Comparison of ENCODE assay signal across 8 mouse cellular contexts in the genomic region with DNA sequence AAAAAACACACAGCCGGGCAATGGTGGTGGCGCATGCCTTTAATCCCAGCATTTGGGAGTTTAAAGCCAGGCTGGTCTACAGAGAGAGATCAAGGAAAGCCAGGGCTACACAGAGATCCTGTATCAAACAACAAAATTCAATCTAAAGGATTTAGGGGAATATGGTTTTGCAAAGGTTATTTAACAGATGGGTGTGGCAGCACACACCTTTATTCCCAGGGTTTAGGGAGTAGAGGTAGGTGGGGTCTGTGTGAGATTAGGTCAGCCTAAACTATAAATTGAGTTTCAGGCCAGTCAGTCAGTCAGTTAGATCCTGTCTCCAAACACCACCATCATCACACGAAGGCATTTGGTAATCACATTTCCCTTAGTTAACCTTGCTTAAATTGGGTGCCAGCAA. TPM values are rescaled to one million over a fixed set of nuclear protein-coding genes. Genes with fewer than 3 reads are reported as not detected.
A peak's percentile ranks its signal among the peaks of the same experiment; 100 is the strongest.
DNase-seq lines count a peak whose midpoint lies in the region; ATAC-seq lines count a peak whose summit lies in the region.

A gene (plus strand): TSS at position 301 of the 400 bp plus-strand sequence.

- H3K27me3 ChIP-seq in lung, embryonic 15.5 days = no peaks in the 10 kb centered on the region
- no peaks in the 10 kb centered on the region for H3K27me3 ChIP-seq in embryonic facial prominence, embryonic 13.5 days
- H3K27me3 ChIP-seq in heart, embryonic 15.5 days = no peaks in the 10 kb centered on the region
- H3K27me3 ChIP-seq in neural tube, embryonic 13.5 days = no peaks in the 10 kb centered on the region

- peak within 1 kb of the TSS; percentile 48 for H3K4me2 ChIP-seq in lung, embryonic 15.5 days
- peak within 1 kb of the TSS; percentile 58 for H3K4me2 ChIP-seq in embryonic facial prominence, embryonic 13.5 days
- peak within 1 kb of the TSS; percentile 68 for H3K4me2 ChIP-seq in heart, embryonic 15.5 days
- peak within 1 kb of the TSS; percentile 47 for H3K4me2 ChIP-seq in neural tube, embryonic 13.5 days

- intact Hi-C loops in left cerebral cortex, postnatal 36 days (cut with DNase I) = no loop called here

- ATAC-seq in lung, embryonic 15.5 days (ENCODE audit: borderline replicate concordance, extremely low read depth, low FRiP score, low TSS enrichment) = no peak
- ATAC-seq in embryonic facial prominence, embryonic 13.5 days (ENCODE audit: insufficient number of reproducible peaks, insufficient read depth, low FRiP score, low TSS enrichment, low read depth) = no peak
- ATAC-seq in heart, embryonic 15.5 days (replicated peaks; ENCODE audit: insufficient number of reproducible peaks, insufficient read depth, low FRiP score, low read depth) = no peak
- ATAC-seq in neural tube, embryonic 13.5 days (ENCODE audit: low read depth) = no peak

- H3K4me1 ChIP-seq in lung, embryonic 15.5 days = peaks cover 12% of the 10 kb centered on the region
- H3K4me1 ChIP-seq in embryonic facial prominence, embryonic 13.5 days = peaks cover 10% of the 10 kb centered on the region; the same call in 1 of the 2 replicates
- peaks cover 26% of the 10 kb centered on the region for H3K4me1 ChIP-seq in heart, embryonic 15.5 days (replicated peaks)
- peaks cover 28% of the 10 kb centered on the region for H3K4me1 ChIP-seq in neural tube, embryonic 13.5 days (replicated peaks)

- peaks cover 18% of the 10 kb centered on the region for H3K36me3 ChIP-seq in lung, embryonic 15.5 days
- H3K36me3 ChIP-seq in embryonic facial prominence, embryonic 13.5 days = peaks cover 17% of the 10 kb centered on the region
- peaks cover 18% of the 10 kb centered on the region for H3K36me3 ChIP-seq in heart, embryonic 15.5 days
- peaks cover 18% of the 10 kb centered on the region for H3K36me3 ChIP-seq in neural tube, embryonic 13.5 days

- peak within 1 kb of the TSS; percentile 97 for H3K4me3 ChIP-seq in lung, embryonic 15.5 days
- peak within 1 kb of the TSS; percentile 89 for H3K4me3 ChIP-seq in embryonic facial prominence, embryonic 13.5 days
- peak within 1 kb of the TSS; percentile 73 for H3K4me3 ChIP-seq in heart, embryonic 15.5 days
- H3K4me3 ChIP-seq in neural tube, embryonic 13.5 days = peak within 1 kb of the TSS; percentile 95

- 0 out of 2 replicates have a peak within 1 kb of the TSS, but pooled peaks have one; percentile 24 for H3K9ac ChIP-seq in lung, embryonic 15.5 days
- peak within 1 kb of the TSS; percentile 60; the same call in 1 of the 2 replicates for H3K9ac ChIP-seq in embryonic facial prominence, embryonic 13.5 days
- peak within 1 kb of the TSS; percentile 55 for H3K9ac ChIP-seq in heart, embryonic 15.5 days
- peak within 1 kb of the TSS; percentile 51 for H3K9ac ChIP-seq in neural tube, embryonic 13.5 days

- no peak for DNase-seq in lung, postnatal 36 days
- DNase-seq in left cerebral cortex, postnatal 36 days (ENCODE audit: low spot score in 2 of 2) = no peak
- DNase-seq in frontal cortex, postnatal 14 days (ENCODE audit: low spot score in 2 of 2) = no peak
- DNase-seq in cerebellum, postnatal 4 days (ENCODE audit: low spot score in 2 of 2) = no peak

- peak within 1 kb of the TSS; percentile 74 for H3K27ac ChIP-seq in lung, embryonic 15.5 days
- peak within 1 kb of the TSS; percentile 86 for H3K27ac ChIP-seq in embryonic facial prominence, embryonic 13.5 days
- H3K27ac ChIP-seq in heart, embryonic 15.5 days = peak within 1 kb of the TSS; percentile 94
- H3K27ac ChIP-seq in neural tube, embryonic 13.5 days (replicated peaks) = peak within 1 kb of the TSS; percentile 81

- H3K9me3 ChIP-seq in lung, embryonic 15.5 days = no peaks in the 10 kb centered on the region
- H3K9me3 ChIP-seq in embryonic facial prominence, embryonic 13.5 days = no peaks in the 10 kb centered on the region
- no peaks in the 10 kb centered on the region for H3K9me3 ChIP-seq in heart, embryonic 15.5 days (replicated peaks)
- H3K9me3 ChIP-seq in neural tube, embryonic 13.5 days = no peaks in the 10 kb centered on the region

- WGBS in lung, embryonic 15.5 days = 90% methylated on average over 3 of the region's 3 CpGs
- 90% methylated on average over 3 of the region's 3 CpGs for WGBS in embryonic facial prominence, embryonic 13.5 days
- WGBS in heart, embryonic 15.5 days = 91% methylated on average over 3 of the region's 3 CpGs
- WGBS in neural tube, embryonic 13.5 days = 96% methylated on average over 3 of the region's 3 CpGs

RNA-seq across cellular contexts. Expression of the gene that starts here (rescaled TPM):
- polyA plus RNA-seq in lung, embryonic 15.5 days (2015; fragmentation: Nextera tagmentation; extraction: Ambion mirVana) = 102 and 109 TPM in 2 replicates
- polyA plus RNA-seq in embryonic facial prominence, embryonic 13.5 days (2015; fragmentation: Nextera tagmentation; extraction: Ambion mirVana) = 140 and 163 TPM in 2 replicates
- polyA plus RNA-seq in heart, embryonic 15.5 days (2015; fragmentation: Nextera tagmentation; extraction: Ambion mirVana) = 56.5 and 73.4 TPM in 2 replicates
- 100 to 1,000 TPM; 194 to 280 TPM for total RNA-seq in left cerebral cortex, postnatal 36 days (2021)
- polyA plus RNA-seq in neural tube, embryonic 13.5 days (2015; fragmentation: Nextera tagmentation; extraction: Ambion mirVana) = 153 and 160 TPM in 2 replicates
